Mouse (Mus musculus): ENCODE measurements around the gene Lhfp. TPM values are rescaled to one million over a fixed set of nuclear protein-coding genes. Genes with fewer than 3 reads are reported as not detected.

Lhfp gene
- polyA plus RNA-seq, 2 experiments, result 2.6 to 2.7 TPM

DNA sequence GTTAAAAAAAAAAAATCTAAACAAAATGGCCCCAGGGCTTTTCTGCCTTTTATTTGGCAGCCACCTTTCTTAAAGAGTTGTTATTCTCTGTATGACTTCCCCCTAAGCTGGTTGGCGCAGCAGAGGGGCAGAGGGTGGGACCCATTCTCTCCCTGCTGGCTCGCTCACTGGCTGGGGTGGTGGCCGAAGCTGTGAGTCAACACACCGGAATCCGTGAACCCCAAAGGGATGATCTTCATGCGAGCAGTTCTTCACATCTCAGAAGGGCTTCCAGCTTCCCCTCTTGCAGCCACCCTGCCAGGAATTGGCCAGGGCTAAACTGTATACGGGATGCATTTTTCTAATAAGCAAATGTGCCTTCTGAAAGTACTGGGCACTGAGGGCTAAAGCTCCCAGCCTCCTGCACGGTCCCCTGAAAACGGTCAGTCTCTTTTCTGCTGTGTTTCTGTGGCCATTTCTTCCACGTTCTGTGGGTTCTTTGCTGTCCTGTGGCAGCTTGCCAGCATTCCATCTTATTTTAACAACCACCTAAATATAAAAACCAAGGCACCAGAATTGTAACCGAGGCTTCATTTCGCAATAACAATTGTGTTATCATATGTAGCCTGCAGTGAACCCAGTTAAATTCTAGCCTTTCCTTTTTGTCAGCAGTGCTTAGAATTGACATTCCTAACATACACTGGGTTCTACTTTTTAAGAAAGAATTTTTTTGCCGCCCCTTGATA, 22.3 kb downstream of the Lhfp start:
- ATAC-seq (ENCODE audit: insufficient read depth) (no peak), DNase-seq (ENCODE audit: low read depth in 3 of 3, low spot score in 3 of 3) (no peak)
- H3K27ac ChIP-seq, result no peak overlapping the region
- no peak overlapping the region for H3K9ac ChIP-seq (replicated peaks)
- no peaks in the 10 kb centered on the region for H3K4me1 ChIP-seq (replicated peaks; ENCODE audit: control insufficient read depth in 2 of 2, insufficient read depth in 2 of 2, low read length in 1 of 2)
- WGBS (ENCODE audit: insufficient replicate concordance), result 55% methylated on average over 13 of the region's 13 CpGs
- H3K9me3 ChIP-seq (ENCODE audit: control insufficient read depth, low read length), result no peaks in the 10 kb centered on the region
- TF ChIP-seq EP300 (IDR thresholded peaks at IDR 0.05; ENCODE audit: low read depth), result no peak
- no peak for TF ChIP-seq CTCF (IDR thresholded peaks at IDR 0.05; ENCODE audit: low read depth)
- H3K36me3 ChIP-seq (replicated peaks; ENCODE audit: control insufficient read depth, insufficient read depth, low read depth), result no peaks in the 10 kb centered on the region
- no peaks in the 10 kb centered on the region for H3K27me3 ChIP-seq (ENCODE audit: control insufficient read depth, insufficient read depth, low read length)
- no peak overlapping the region for H3K4me3 ChIP-seq (ENCODE audit: insufficient read depth in 1 of 2, low read depth in 2 of 2, low read length in 2 of 2)
- no peak overlapping the region for H3K4me2 ChIP-seq (ENCODE audit: low read depth)

DNA sequence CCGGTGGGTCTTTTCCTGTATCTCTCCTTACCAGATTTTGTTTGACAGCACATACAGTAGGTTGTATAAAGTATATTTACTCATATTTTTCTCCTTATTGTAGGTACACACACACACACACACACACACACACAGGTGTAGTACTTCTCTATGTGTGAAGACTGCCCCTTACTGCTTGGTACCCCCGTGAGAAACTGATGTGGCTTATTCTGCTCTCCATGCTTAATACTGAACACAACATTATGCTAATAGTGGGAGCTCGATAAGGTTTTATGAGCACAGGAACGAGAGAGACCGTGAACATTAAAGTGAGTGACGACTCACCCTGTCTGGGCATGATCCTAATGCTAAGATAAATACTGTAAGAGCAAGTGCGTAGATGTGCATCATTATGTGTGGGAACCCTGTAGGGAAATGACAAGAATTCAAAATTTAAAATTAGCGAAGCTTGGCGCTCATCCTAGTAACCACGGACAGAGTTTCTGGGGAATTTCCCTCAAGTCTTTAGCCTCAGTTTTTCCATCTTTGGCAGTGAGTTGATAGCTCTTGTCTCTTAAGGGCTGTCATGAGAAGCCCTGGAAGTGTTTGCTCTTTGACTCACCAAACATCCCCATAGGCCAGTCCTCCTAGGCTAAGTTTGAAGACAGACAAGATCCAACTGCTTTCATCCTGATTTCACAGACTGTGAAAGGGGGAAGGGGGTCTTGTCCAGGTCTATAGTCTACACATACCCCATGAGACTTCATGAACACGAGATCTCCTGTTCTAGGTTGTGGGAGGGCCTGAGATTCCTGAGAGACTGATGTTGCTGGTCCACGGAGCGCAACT, 24.2 kb downstream of the Lhfp start:
- Histone ChIP-seq H3K9me3 (ENCODE audit: control insufficient read depth, low read length) (no peaks in the 10 kb centered on the region), H3K27ac (no peak overlapping the region), H3K9ac (replicated peaks) (no peak overlapping the region), H3K36me3 (replicated peaks; ENCODE audit: control insufficient read depth, insufficient read depth, low read depth) (no peaks in the 10 kb centered on the region), H3K4me1 (replicated peaks; ENCODE audit: control insufficient read depth in 2 of 2, insufficient read depth in 2 of 2, low read length in 1 of 2) (no peaks in the 10 kb centered on the region), H3K27me3 (ENCODE audit: control insufficient read depth, insufficient read depth, low read length) (no peaks in the 10 kb centered on the region), H3K4me3 (ENCODE audit: insufficient read depth in 1 of 2, low read depth in 2 of 2, low read length in 2 of 2) (no peak overlapping the region), H3K4me2 (ENCODE audit: low read depth) (no peak overlapping the region)
- TF ChIP-seq EP300 (IDR thresholded peaks at IDR 0.05; ENCODE audit: low read depth) (no peak), CTCF (IDR thresholded peaks at IDR 0.05; ENCODE audit: low read depth) (no peak)
- DNase-seq (ENCODE audit: low read depth in 3 of 3, low spot score in 3 of 3) (no peak), ATAC-seq (ENCODE audit: insufficient read depth) (no peak)
- WGBS (ENCODE audit: insufficient replicate concordance), result 64% methylated on average over 13 of the region's 13 CpGs

DNA sequence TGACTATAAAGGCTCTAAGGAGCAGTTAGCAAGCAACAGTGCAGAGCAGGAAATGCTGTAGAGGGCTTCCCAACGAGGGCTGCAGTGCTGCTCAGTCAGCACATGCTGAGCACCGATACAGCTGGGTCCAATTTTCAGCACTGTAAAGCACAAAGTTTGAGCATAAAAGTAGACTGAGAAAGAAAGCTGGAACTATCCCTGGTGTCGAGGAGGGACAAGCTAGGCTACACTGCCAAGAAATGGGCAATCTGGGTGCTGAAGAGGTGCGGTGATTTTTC, 24.7 kb downstream of the Lhfp start:
- no peaks in the 10 kb centered on the region for H3K27me3 ChIP-seq (ENCODE audit: control insufficient read depth, insufficient read depth, low read length)
- DNase-seq (ENCODE audit: low read depth in 3 of 3, low spot score in 3 of 3), result no peak
- no peaks in the 10 kb centered on the region for H3K9me3 ChIP-seq (ENCODE audit: control insufficient read depth, low read length)
- no peak overlapping the region for H3K4me3 ChIP-seq (ENCODE audit: insufficient read depth in 1 of 2, low read depth in 2 of 2, low read length in 2 of 2)
- ATAC-seq (ENCODE audit: insufficient read depth), result no peak
- H3K9ac ChIP-seq (replicated peaks), result no peak overlapping the region
- no peaks in the 10 kb centered on the region for H3K36me3 ChIP-seq (replicated peaks; ENCODE audit: control insufficient read depth, insufficient read depth, low read depth)
- H3K4me2 ChIP-seq (ENCODE audit: low read depth), result no peak overlapping the region
- TF ChIP-seq EP300 (IDR thresholded peaks at IDR 0.05; ENCODE audit: low read depth) (no peak), CTCF (IDR thresholded peaks at IDR 0.05; ENCODE audit: low read depth) (no peak)
- H3K4me1 ChIP-seq (replicated peaks; ENCODE audit: control insufficient read depth in 2 of 2, insufficient read depth in 2 of 2, low read length in 1 of 2), result no peaks in the 10 kb centered on the region
- H3K27ac ChIP-seq, result no peak overlapping the region
- 55% methylated on average over 4 of the region's 4 CpGs for WGBS (ENCODE audit: insufficient replicate concordance)

DNA sequence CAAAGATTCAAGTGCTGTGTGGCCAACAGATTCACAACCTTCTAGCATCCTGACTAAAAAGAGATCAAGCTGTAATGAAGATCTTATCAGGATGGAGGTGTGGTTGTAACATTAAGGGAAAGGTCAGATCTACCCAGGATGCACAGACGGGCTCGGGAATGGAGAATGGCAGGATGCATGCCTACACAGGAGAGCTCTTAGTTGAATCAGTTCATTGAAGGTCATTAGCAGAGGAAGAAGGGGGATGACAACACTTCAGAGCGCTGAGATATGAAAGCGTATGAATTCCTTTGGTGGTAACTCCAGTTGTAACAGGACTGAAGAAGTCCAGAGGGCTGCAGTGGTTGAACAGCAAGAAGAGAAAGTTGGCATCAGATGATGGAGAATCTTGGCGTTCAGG, 27.1 kb downstream of the Lhfp start:
- Histone ChIP-seq H3K27me3 (ENCODE audit: control insufficient read depth, insufficient read depth, low read length) (no peaks in the 10 kb centered on the region), H3K4me1 (replicated peaks; ENCODE audit: control insufficient read depth in 2 of 2, insufficient read depth in 2 of 2, low read length in 1 of 2) (no peaks in the 10 kb centered on the region), H3K9ac (replicated peaks) (no peak overlapping the region), H3K27ac (no peak overlapping the region), H3K4me2 (ENCODE audit: low read depth) (no peak overlapping the region), H3K9me3 (ENCODE audit: control insufficient read depth, low read length) (no peaks in the 10 kb centered on the region), H3K4me3 (ENCODE audit: insufficient read depth in 1 of 2, low read depth in 2 of 2, low read length in 2 of 2) (no peak overlapping the region), H3K36me3 (replicated peaks; ENCODE audit: control insufficient read depth, insufficient read depth, low read depth) (no peaks in the 10 kb centered on the region)
- TF ChIP-seq CTCF (IDR thresholded peaks at IDR 0.05; ENCODE audit: low read depth) (no peak), EP300 (IDR thresholded peaks at IDR 0.05; ENCODE audit: low read depth) (no peak)
- ATAC-seq (ENCODE audit: insufficient read depth) (no peak), DNase-seq (ENCODE audit: low read depth in 3 of 3, low spot score in 3 of 3) (no peak)
- 68% methylated on average over 5 of the region's 5 CpGs for WGBS (ENCODE audit: insufficient replicate concordance)

DNA sequence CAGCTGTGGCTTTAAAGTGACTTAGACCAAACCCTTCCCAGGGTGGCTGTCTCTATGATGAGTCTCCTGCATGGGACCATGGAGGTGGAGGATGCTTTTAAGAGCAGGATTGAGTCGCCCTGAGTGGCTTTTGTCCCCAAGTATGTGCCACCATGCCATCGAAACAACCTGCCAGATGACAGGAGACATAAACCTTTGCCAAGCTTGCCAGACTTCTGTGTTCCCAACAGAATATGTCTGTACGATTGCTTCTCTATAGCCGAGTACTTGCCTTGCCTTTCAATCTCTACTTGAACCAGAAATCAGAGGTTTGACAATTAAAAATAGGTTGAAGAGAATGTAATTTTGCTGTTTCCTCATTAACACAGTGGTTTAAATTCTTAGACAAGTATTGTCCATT, 32.9 kb downstream of the Lhfp start:
- 67% methylated on average over 4 of the region's 4 CpGs for WGBS (ENCODE audit: insufficient replicate concordance)
- Histone ChIP-seq H3K9me3 (ENCODE audit: control insufficient read depth, low read length) (no peaks in the 10 kb centered on the region), H3K4me2 (ENCODE audit: low read depth) (no peak overlapping the region), H3K4me1 (replicated peaks; ENCODE audit: control insufficient read depth in 2 of 2, insufficient read depth in 2 of 2, low read length in 1 of 2) (no peaks in the 10 kb centered on the region), H3K36me3 (replicated peaks; ENCODE audit: control insufficient read depth, insufficient read depth, low read depth) (no peaks in the 10 kb centered on the region), H3K4me3 (ENCODE audit: insufficient read depth in 1 of 2, low read depth in 2 of 2, low read length in 2 of 2) (no peak overlapping the region), H3K9ac (replicated peaks) (no peak overlapping the region), H3K27me3 (ENCODE audit: control insufficient read depth, insufficient read depth, low read length) (no peaks in the 10 kb centered on the region), H3K27ac (no peak overlapping the region)
- DNase-seq (ENCODE audit: low read depth in 3 of 3, low spot score in 3 of 3) (no peak), ATAC-seq (ENCODE audit: insufficient read depth) (no peak)
- no peak for TF ChIP-seq CTCF (IDR thresholded peaks at IDR 0.05; ENCODE audit: low read depth)
- no peak for TF ChIP-seq EP300 (IDR thresholded peaks at IDR 0.05; ENCODE audit: low read depth)
